In the genomic region with DNA sequence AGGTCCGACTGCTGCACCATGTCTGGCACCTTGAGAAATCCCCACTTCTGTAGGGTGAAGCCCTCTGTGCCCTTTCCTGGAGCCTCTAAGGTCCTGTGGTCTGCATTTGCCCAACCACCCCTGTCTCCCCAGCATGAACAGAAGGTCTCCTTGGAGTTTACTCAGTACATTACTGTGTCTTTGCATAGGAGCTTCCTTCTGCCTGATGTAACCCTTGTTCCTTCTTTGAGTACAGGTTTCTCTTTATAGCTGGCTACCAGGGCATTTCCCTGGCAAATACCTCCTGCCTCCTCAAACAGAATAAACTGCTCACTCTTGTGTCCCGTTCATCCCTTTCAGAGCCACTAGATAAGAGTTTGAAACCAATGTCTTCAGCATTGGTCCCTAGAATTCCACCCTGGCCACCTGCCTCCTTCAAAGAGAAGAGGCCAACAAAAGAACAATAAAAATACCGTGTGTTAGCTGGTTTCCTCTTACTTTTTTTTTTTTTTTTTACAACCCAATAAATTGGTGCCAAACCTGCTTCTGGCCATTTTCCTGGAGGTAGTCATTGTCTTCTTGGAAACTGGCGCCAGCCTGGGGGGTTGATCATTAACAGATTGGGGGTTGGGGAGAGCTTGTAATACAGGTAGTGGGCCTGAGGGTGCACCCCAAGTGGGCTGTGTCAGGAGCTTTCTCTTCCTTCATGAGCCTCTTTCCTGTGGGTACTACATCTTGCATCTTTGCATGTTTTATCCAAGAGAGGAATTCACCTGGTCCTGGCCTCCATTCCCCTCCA, we compare ENCODE assay signal across 12 mouse cellular contexts.
DNase-seq lines count a peak whose midpoint lies in the region; ATAC-seq and TF ChIP-seq lines count a peak whose summit lies in the region.
"Had no signal": no experiment of that assay in that cellular context is flagged by ENCODE, and none has a peak within 500 bp of the region (broad histone marks: within the 10 kb centered on the region; RNA-seq: fewer than 3 reads in every experiment).

No protein-coding gene starts in this region.

- no peak for TF ChIP-seq POLR2A in liver, adult 2 months (IDR thresholded peaks at IDR 0.05; ENCODE audit: extremely low read depth, insufficient read depth, low read length)

- 29% methylated on average over 4 of the region's 4 CpGs for WGBS in liver, adult 2 months
- 51% methylated on average over 4 of the region's 4 CpGs for WGBS in forebrain, postnatal 0 days
- 34% methylated on average over 4 of the region's 4 CpGs for WGBS in kidney, embryonic 16.5 days
- 51% methylated on average over 4 of the region's 4 CpGs for WGBS in stomach, embryonic 14.5 days

- H3K4me3 ChIP-seq in liver, adult 2 months (ENCODE audit: insufficient read depth, low read depth, low read length), result no peak overlapping the region
- no peak overlapping the region for H3K4me3 ChIP-seq in forebrain, postnatal 0 days (ENCODE audit: low read depth, low read length)
- no peak overlapping the region for H3K4me3 ChIP-seq in kidney, embryonic 16.5 days (ENCODE audit: low read length)
- H3K4me3 ChIP-seq in stomach, embryonic 14.5 days (ENCODE audit: low read depth, low read length), result no peak overlapping the region
- H3K4me3 ChIP-seq: gastrocnemius, adult 2 months; myocyte had no signal

- no peaks in the 10 kb centered on the region for H3K9me3 ChIP-seq in forebrain, postnatal 0 days (ENCODE audit: low read length)
- no peaks in the 10 kb centered on the region for H3K9me3 ChIP-seq in kidney, embryonic 16.5 days (ENCODE audit: low read length)
- no peaks in the 10 kb centered on the region for H3K9me3 ChIP-seq in stomach, embryonic 14.5 days (ENCODE audit: control insufficient read depth, low read depth, low read length)

- H3K36me3 ChIP-seq in liver, adult 2 months (ENCODE audit: control insufficient read depth, insufficient read depth, low read length), result no peaks in the 10 kb centered on the region
- no peaks in the 10 kb centered on the region for H3K36me3 ChIP-seq in forebrain, postnatal 0 days (ENCODE audit: insufficient read depth)
- no peaks in the 10 kb centered on the region for H3K36me3 ChIP-seq in kidney, embryonic 16.5 days (ENCODE audit: insufficient read depth, low read length)
- H3K36me3 ChIP-seq in stomach, embryonic 14.5 days (ENCODE audit: control insufficient read depth, insufficient read depth, low read length), result no peaks in the 10 kb centered on the region

- H3K4me1 ChIP-seq in liver, adult 2 months (ENCODE audit: control insufficient read depth, insufficient read depth, low read length), result peaks cover 52% of the 10 kb centered on the region
- peaks cover 39% of the 10 kb centered on the region for H3K4me1 ChIP-seq in forebrain, postnatal 0 days (ENCODE audit: insufficient read depth)
- peaks cover 97% of the 10 kb centered on the region for H3K4me1 ChIP-seq in kidney, embryonic 16.5 days (ENCODE audit: insufficient read depth, low read length)
- H3K4me1 ChIP-seq in stomach, embryonic 14.5 days (ENCODE audit: control insufficient read depth, insufficient read depth, low read length), result peaks cover 61% of the 10 kb centered on the region

- no peaks in the 10 kb centered on the region for H3K27me3 ChIP-seq in liver, adult 2 months (ENCODE audit: control insufficient read depth, insufficient read depth, low read length)
- no peaks in the 10 kb centered on the region for H3K27me3 ChIP-seq in forebrain, postnatal 0 days (ENCODE audit: insufficient read depth, low read length)
- H3K27me3 ChIP-seq in kidney, embryonic 16.5 days (ENCODE audit: insufficient read depth, low read length), result no peaks in the 10 kb centered on the region
- no peaks in the 10 kb centered on the region for H3K27me3 ChIP-seq in stomach, embryonic 14.5 days (ENCODE audit: control insufficient read depth, insufficient read depth, low read length)

- no peak for TF ChIP-seq CTCF in liver, adult 2 months (IDR thresholded peaks at IDR 0.05; ENCODE audit: low read depth, low read length)
- no peak for TF ChIP-seq CTCF in forebrain, postnatal 0 days (IDR thresholded peaks at IDR 0.05; ENCODE audit: low read depth)

- no peak overlapping the region for H3K4me2 ChIP-seq in forebrain, postnatal 0 days (ENCODE audit: low read depth)
- no peak overlapping the region for H3K4me2 ChIP-seq in kidney, embryonic 16.5 days (replicated peaks; ENCODE audit: low read depth, low read length)
- no peak overlapping the region for H3K4me2 ChIP-seq in stomach, embryonic 14.5 days (replicated peaks; ENCODE audit: low read depth, low read length)

- H3K79me2 ChIP-seq in liver, adult 2 months (ENCODE audit: control insufficient read depth, insufficient read depth, low read length), result peaks cover 24% of the 10 kb centered on the region; the same call in 1 of the 2 replicates

- H3K9ac ChIP-seq in liver, adult 2 months (ENCODE audit: low read depth, low read length), result no peak overlapping the region
- H3K9ac ChIP-seq in forebrain, postnatal 0 days, result no peak overlapping the region
- H3K9ac ChIP-seq in kidney, embryonic 16.5 days (replicated peaks; ENCODE audit: low read length), result no peak overlapping the region
- no peak overlapping the region for H3K9ac ChIP-seq in stomach, embryonic 14.5 days (replicated peaks; ENCODE audit: low read depth, low read length)

- ATAC-seq in forebrain, postnatal 0 days, result no peak
- ATAC-seq in kidney, embryonic 16.5 days (ENCODE audit: low FRiP score, low TSS enrichment), result no peak
- no peak for ATAC-seq in stomach, embryonic 14.5 days (ENCODE audit: insufficient number of reproducible peaks, insufficient read depth, low FRiP score, low read depth)

- H3K27ac ChIP-seq in liver, adult 2 months (replicated peaks; ENCODE audit: insufficient read depth, low read depth, low read length), result peak overlapping the region; percentile 97
- 0 out of 2 replicates have a peak overlapping the region, but pooled peaks have one; percentile 75 for H3K27ac ChIP-seq in forebrain, postnatal 0 days (ENCODE audit: low read depth, low read length)
- peak overlapping the region; percentile 22 for H3K27ac ChIP-seq in kidney, embryonic 16.5 days (ENCODE audit: low read length)
- H3K27ac ChIP-seq in stomach, embryonic 14.5 days (ENCODE audit: low read length), result peak overlapping the region; percentile 64; the same call in 1 of the 2 replicates
- H3K27ac ChIP-seq: gastrocnemius, adult 2 months had no signal

- DNase-seq in liver, adult 2 months (ENCODE audit: extremely low read depth, low read depth, low spot score), result peak; percentile 83
- no peak for DNase-seq in liver
- DNase-seq in forebrain, postnatal 0 days, result no peak
- no peak for DNase-seq in spleen, adult 18-20 months
- no peak for DNase-seq in layer of hippocampus, postnatal 36 days
- DNase-seq: cerebellum, adult 9-11 months; gastrocnemius, adult 2 months; retina, postnatal 1 day; thymus, postnatal 25 days had no signal

Comparison
In these comparisons a context has a peak if more than half of its experiments do, and no peak if none do; other contexts are left out.
1. H3K27ac ChIP-seq: peak in every context shown above with its lines; median percentile 97 in liver, adult 2 months; 75 in forebrain, postnatal 0 days; 64 in stomach, embryonic 14.5 days; 22 in kidney, embryonic 16.5 days.